Mouse (Mus musculus): ENCODE data around the gene Atp2a2.

DNA sequence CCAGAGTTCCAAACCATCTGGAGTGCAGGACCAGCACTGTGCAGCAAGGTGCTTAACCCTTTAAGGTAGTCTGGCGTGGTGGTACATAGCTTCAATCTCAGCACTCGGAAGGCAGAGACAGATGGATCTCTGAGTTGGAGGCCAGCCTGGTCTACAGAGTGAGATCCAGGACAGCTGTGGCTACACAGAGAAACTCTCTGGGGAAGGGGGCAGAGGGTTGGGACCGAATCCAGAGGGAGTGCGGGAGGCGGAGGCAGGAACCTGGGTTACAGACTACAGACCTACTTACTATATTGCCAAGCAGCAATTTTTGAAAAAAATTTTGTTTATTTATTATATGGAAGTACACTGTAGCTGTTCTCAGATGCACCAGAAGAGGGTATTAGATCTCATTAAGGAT is 87.7 kb downstream of the Atp2a2 start:
- TF ChIP-seq POLR2A (IDR thresholded peaks at IDR 0.05; ENCODE audit: borderline replicate concordance, insufficient read depth, low read length) (no peak), CTCF (IDR thresholded peaks at IDR 0.05; ENCODE audit: borderline replicate concordance, insufficient read depth, low read depth, low read length) (no peak)
